Mouse (Mus musculus) neural tube, embryonic 14.5 days (tissue): ENCODE data around the gene Ankrd9. TPM values are rescaled to one million over a fixed set of nuclear protein-coding genes. Genes with fewer than 3 reads are reported as not detected.

Experiments
- ATAC-seq: fragments of 200-750 bp; cut with Nextera tagmentation; 2 replicates; pipeline ENCODE4 v1.8.0; 2017; ENCODE audit warnings: low read depth, mild to moderate bottlenecking, moderate TSS enrichment, moderate library complexity
- H3K27ac ChIP-seq: fragments of 300-500 bp; sonication (generic); 2 replicates; pipeline ENCODE4 v1.5.1; 2014; ENCODE audit warnings: low read depth, mild to moderate bottlenecking, control low read depth, low read length, moderate library complexity, mixed read lengths
- H3K27me3 ChIP-seq: fragments of 300-500 bp; sonication (generic); 2 replicates; pipeline ENCODE4 v1.6.1; 2014; ENCODE audit warnings: low read length; ENCODE audit not compliant: control insufficient read depth, insufficient read depth
- H3K36me3 ChIP-seq: fragments of 300-500 bp; sonication (generic); 2 replicates; pipeline ENCODE4 v1.6.1; 2014; ENCODE audit warnings: low read length, mixed read lengths; ENCODE audit not compliant: control insufficient read depth, insufficient read depth
- H3K4me1 ChIP-seq: fragments of 300-500 bp; sonication (generic); 2 replicates; pipeline ENCODE4 v1.6.1; 2014; ENCODE audit warnings: low read length; ENCODE audit not compliant: control insufficient read depth, insufficient read depth
- H3K4me2 ChIP-seq: fragments of 300-500 bp; sonication (generic); 2 replicates; pipeline ENCODE4 v1.6.1; 2014; ENCODE audit warnings: mild to moderate bottlenecking, low read depth, low read length, control low read depth
- H3K4me3 ChIP-seq: fragments of 300-500 bp; sonication (generic); 2 replicates; pipeline ENCODE4 v1.5.1; 2014; ENCODE audit warnings: low read depth, low read length, control low read depth, mixed read lengths
- H3K9ac ChIP-seq: fragments of 300-500 bp; sonication (generic); replicated peaks from 2 replicates; pipeline ENCODE4 v1.6.1; 2014; ENCODE audit warnings: low read depth, mild to moderate bottlenecking, control low read depth, low read length, mixed read lengths
- H3K9me3 ChIP-seq: fragments of 300-500 bp; sonication (generic); 2 replicates; pipeline ENCODE4 v1.6.1; 2016; ENCODE audit warnings: low read length; ENCODE audit not compliant: control insufficient read depth
- WGBS: fragments of 180-500 bp; shearing (Covaris S2); extraction: QIAGEN DNeasy Blood & Tissue Kit; methylation state at CpG from one replicate; pipeline ENCODE4 v1.1.7; 2014; 5-methylcytosine and 5-hydroxymethylcytosine counted together
- polyA plus RNA-seq: library from polyadenylated mRNA; unstranded; fragments of >200 nt; fragmentation: Nextera tagmentation; extraction: Ambion mirVana; gene quantifications from 2 replicates; pipeline ENCODE4 v1.2.1, GENCODE M21; 2014

The Ankrd9 gene
- polyA plus RNA-seq, 1 experiment from 2014 or later, result 10.8 TPM

GRCm38 (mm10) chr12:110983083-110983482, 4.2 kb upstream of the Ankrd9 start:
- Histone ChIP-seq H3K36me3 (no peaks in the 10 kb centered on the region), H3K4me1 (0 out of 2 replicates have a peak, but pooled peaks cover 2% of the 10 kb centered on the region), H3K9me3 (no peaks in the 10 kb centered on the region), H3K4me2 (no peak overlapping the region), H3K27me3 (0 out of 2 replicates have a peak, but pooled peaks cover 3% of the 10 kb centered on the region), H3K4me3 (no peak overlapping the region), H3K9ac (no peak overlapping the region), H3K27ac (no peak overlapping the region)
- 84% methylated on average over 8 of the region's 8 CpGs for WGBS
- ATAC-seq, result no peak

GRCm38 (mm10) chr12:110981736-110982135, 2.9 kb upstream of the Ankrd9 start:
- Histone ChIP-seq H3K4me2 (no peak overlapping the region), H3K9ac (no peak overlapping the region), H3K27ac (no peak overlapping the region), H3K36me3 (no peaks in the 10 kb centered on the region), H3K4me1 (0 out of 2 replicates have a peak, but pooled peaks cover 6% of the 10 kb centered on the region), H3K27me3 (0 out of 2 replicates have a peak, but pooled peaks cover 3% of the 10 kb centered on the region), H3K9me3 (no peaks in the 10 kb centered on the region), H3K4me3 (no peak overlapping the region)
- no peak for ATAC-seq
- 80% methylated on average over 3 of the region's 3 CpGs for WGBS

- H3K4me2 ChIP-seq, result no peak overlapping the region
- ATAC-seq, result no peak
- no peak overlapping the region for H3K27ac ChIP-seq
- WGBS, result 92% methylated on average over 3 of the region's 3 CpGs
- no peak overlapping the region for H3K4me3 ChIP-seq
- H3K9me3 ChIP-seq, result no peaks in the 10 kb centered on the region
- H3K27me3 ChIP-seq, result 0 out of 2 replicates have a peak, but pooled peaks cover 3% of the 10 kb centered on the region
- no peaks in the 10 kb centered on the region for H3K36me3 ChIP-seq
- H3K4me1 ChIP-seq, result 0 out of 2 replicates have a peak, but pooled peaks cover 6% of the 10 kb centered on the region
- H3K9ac ChIP-seq, result no peak overlapping the region
These were observed 968 bp upstream of the Ankrd9 start for GRCm38 (mm10) chr12:110979808-110980207.

- Histone ChIP-seq H3K9ac (peak overlapping the region; percentile 74), H3K4me3 (peak overlapping the region; percentile 85), H3K4me2 (peak overlapping the region; percentile 91), H3K4me1 (0 out of 2 replicates have a peak, but pooled peaks cover 6% of the 10 kb centered on the region), H3K36me3 (no peaks in the 10 kb centered on the region; the same call in 1 of the 2 replicates), H3K27me3 (0 out of 2 replicates have a peak, but pooled peaks cover 3% of the 10 kb centered on the region), H3K27ac (no peak overlapping the region), H3K9me3 (no peaks in the 10 kb centered on the region)
- no peak; the same call in 1 of the 2 replicates for ATAC-seq
- 47% methylated on average over 14 of the region's 14 CpGs for WGBS
These were observed 789 bp downstream of the Ankrd9 start for GRCm38 (mm10) chr12:110977896-110978606.

GRCm38 (mm10) chr12:110977345-110977733, 1.5 kb downstream of the Ankrd9 start:
- no peak overlapping the region for H3K4me3 ChIP-seq

GRCm38 (mm10) chr12:110976589-110977344, 2.1 kb downstream of the Ankrd9 start:
- Histone ChIP-seq H3K4me1 (0 out of 2 replicates have a peak, but pooled peaks cover 6% of the 10 kb centered on the region), H3K27me3 (0 out of 2 replicates have a peak, but pooled peaks cover 3% of the 10 kb centered on the region), H3K36me3 (no peaks in the 10 kb centered on the region; the same call in 1 of the 2 replicates), H3K27ac (no peak overlapping the region), H3K4me2 (no peak overlapping the region), H3K4me3 (no peak overlapping the region), H3K9me3 (no peaks in the 10 kb centered on the region), H3K9ac (no peak overlapping the region)
- WGBS, result 94% methylated on average over 60 of the region's 60 CpGs
- ATAC-seq, result no peak

More at GRCm38 (mm10) chr12:110977345-110977733, 1.5 kb downstream of the Ankrd9 start:
- 0 out of 2 replicates have a peak, but pooled peaks cover 3% of the 10 kb centered on the region for H3K27me3 ChIP-seq
- no peak overlapping the region for H3K4me2 ChIP-seq
- ATAC-seq, result no peak
- WGBS, result 97% methylated on average over 18 of the region's 18 CpGs
- H3K4me1 ChIP-seq, result 0 out of 2 replicates have a peak, but pooled peaks cover 6% of the 10 kb centered on the region
- H3K9ac ChIP-seq, result no peak overlapping the region
- no peak overlapping the region for H3K27ac ChIP-seq
- H3K9me3 ChIP-seq, result no peaks in the 10 kb centered on the region
- no peaks in the 10 kb centered on the region; the same call in 1 of the 2 replicates for H3K36me3 ChIP-seq

GRCm38 (mm10) chr12:110975838-110976468, 2.9 kb downstream of the Ankrd9 start:
- Histone ChIP-seq H3K4me1 (0 out of 2 replicates have a peak, but pooled peaks cover 6% of the 10 kb centered on the region), H3K4me2 (no peak overlapping the region), H3K4me3 (no peak overlapping the region), H3K36me3 (no peaks in the 10 kb centered on the region; the same call in 1 of the 2 replicates), H3K9me3 (no peaks in the 10 kb centered on the region), H3K9ac (no peak overlapping the region), H3K27me3 (0 out of 2 replicates have a peak, but pooled peaks cover 3% of the 10 kb centered on the region), H3K27ac (no peak overlapping the region)
- no peak for ATAC-seq
- 91% methylated on average over 4 of the region's 4 CpGs for whole genome bisulfite sequencing

GRCm38 (mm10) chr12:110975385-110975784, 3.5 kb downstream of the Ankrd9 start:
- Histone ChIP-seq H3K9ac (no peak overlapping the region), H3K27ac (no peak overlapping the region), H3K4me1 (0 out of 2 replicates have a peak, but pooled peaks cover 6% of the 10 kb centered on the region), H3K36me3 (peaks cover 5% of the 10 kb centered on the region; the same call in 1 of the 2 replicates), H3K4me2 (no peak overlapping the region), H3K27me3 (0 out of 2 replicates have a peak, but pooled peaks cover 3% of the 10 kb centered on the region), H3K4me3 (no peak overlapping the region), H3K9me3 (no peaks in the 10 kb centered on the region)
- 86% methylated on average over 5 of the region's 5 CpGs for WGBS
- no peak for ATAC-seq
